Mouse (Mus musculus) bone marrow macrophage, adult 2 months (primary cell): ENCODE data around the gene Iqschfp.

Experiments
- CTCF ChIP-seq: IDR thresholded peaks from 2 replicates; pipeline ENCODE4 v1.5.1; 2012; ENCODE audit warnings: low read depth, mild to moderate bottlenecking, low read length, moderate library complexity
- POLR2A ChIP-seq: IDR thresholded peaks from 2 replicates; pipeline ENCODE4 v1.6.1; 2012; ENCODE audit warnings: mild to moderate bottlenecking, low read depth, low read length, borderline replicate concordance

DNA sequence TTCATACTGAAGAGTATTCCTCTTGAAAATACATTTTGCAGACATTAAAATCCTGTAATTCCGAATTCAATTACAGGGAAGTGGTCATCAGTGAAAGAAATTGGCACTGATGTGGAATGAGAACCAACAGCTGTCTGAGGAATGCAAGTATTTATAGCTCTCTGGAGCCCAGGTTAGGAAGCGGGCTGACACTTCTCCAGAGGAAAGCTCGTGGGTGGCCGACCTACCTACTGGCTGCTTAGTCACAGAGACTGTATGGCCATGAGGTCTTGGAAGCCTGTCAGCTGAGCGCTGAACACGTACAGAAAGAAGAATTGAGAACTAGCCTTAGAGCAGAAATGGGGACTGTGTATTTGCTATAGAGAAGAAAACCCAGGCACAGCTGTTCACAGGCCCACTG lies 718.0 kb downstream of the Iqschfp start:
- TF ChIP-seq CTCF (no peak), POLR2A (no peak)
